Comparison of ENCODE assay signal across 8 mouse cellular contexts in genomic region chr5:103923101-103923500, GRCm38 (mm10). TPM values are rescaled to one million over a fixed set of nuclear protein-coding genes. Genes with fewer than 3 reads are reported as not detected.
"Had no signal": no experiment of that assay in that cellular context is flagged by ENCODE, and none has a peak within 500 bp of the region (broad histone marks: within the 10 kb centered on the region; RNA-seq: fewer than 3 reads in every experiment).

No protein-coding gene starts in this region.

- DNase-seq: left cerebral cortex, postnatal 4 days; lung, adult 2 months; lung, postnatal 10 days; retina, postnatal 1 day; thymus, postnatal 4 days had no signal

RNA-seq across cellular contexts. Expression of gene Hsd17b13, which starts 54.1 kb away (rescaled TPM):
- total RNA-seq: layer of hippocampus, adult 8-10 months; layer of hippocampus, postnatal 14 days; left cerebral cortex, postnatal 4 days; monocyte, adult 5-6 weeks had no signal
